Mouse (Mus musculus) left cerebral cortex, adult 9 months (tissue): ENCODE measurements around the gene Lrrc1.

Experiments used
- DNase-seq, 2 experiments: peaks; one replicate each; pipeline ENCODE4 v3.0.0; 2022; ENCODE audit warnings: low spot score in 2 of 2

Gene Lrrc1

GRCm38 (mm10) chr9:77502548-77503438, 41.9 kb downstream of the Lrrc1 start:
- peak in 1 of 2 experiments; percentile 26 for DNase-seq

- DNase-seq: no peak
These were observed 42.5 kb downstream of the Lrrc1 start for GRCm38 (mm10) chr9:77502171-77502547.

GRCm38 (mm10) chr9:77499084-77499483, 45.6 kb downstream of the Lrrc1 start:
- DNase-seq: no peak

GRCm38 (mm10) chr9:77498406-77498805, 46.3 kb downstream of the Lrrc1 start:
- no peak for DNase-seq

GRCm38 (mm10) chr9:77497173-77497572, 47.5 kb downstream of the Lrrc1 start:
- DNase-seq: no peak

GRCm38 (mm10) chr9:77496540-77497062, 48.1 kb downstream of the Lrrc1 start:
- no peak for DNase-seq

- DNase-seq: no peak
These were observed 50.4 kb downstream of the Lrrc1 start for GRCm38 (mm10) chr9:77494307-77494706.

- DNase-seq: no peak
These were observed 56.1 kb downstream of the Lrrc1 start for GRCm38 (mm10) chr9:77488611-77489010.

- DNase-seq: no peak
These were observed 57.2 kb downstream of the Lrrc1 start for GRCm38 (mm10) chr9:77487427-77487826.

- DNase-seq: no peak
These were observed 58.8 kb downstream of the Lrrc1 start for GRCm38 (mm10) chr9:77485915-77486314.

- no peak for DNase-seq
These were observed 59.9 kb downstream of the Lrrc1 start for GRCm38 (mm10) chr9:77484751-77485150.

- DNase-seq: no peak
These were observed 61.1 kb downstream of the Lrrc1 start for GRCm38 (mm10) chr9:77483559-77483958.

GRCm38 (mm10) chr9:77482281-77482680, 62.4 kb downstream of the Lrrc1 start:
- DNase-seq: no peak

- DNase-seq: no peak
These were observed 63.3 kb downstream of the Lrrc1 start for GRCm38 (mm10) chr9:77481380-77481779.

- peak; percentile 33 to 45 for DNase-seq
These were observed 63.9 kb downstream of the Lrrc1 start for GRCm38 (mm10) chr9:77480574-77481319.

- DNase-seq: no peak
These were observed 64.7 kb downstream of the Lrrc1 start for GRCm38 (mm10) chr9:77480001-77480400.

GRCm38 (mm10) chr9:77478166-77478920, 66.3 kb downstream of the Lrrc1 start:
- DNase-seq: no peak

- no peak for DNase-seq
These were observed 70.1 kb downstream of the Lrrc1 start for GRCm38 (mm10) chr9:77474535-77474934.

GRCm38 (mm10) chr9:77472557-77472956, 72.1 kb downstream of the Lrrc1 start:
- DNase-seq: no peak

GRCm38 (mm10) chr9:77471646-77472220, 72.9 kb downstream of the Lrrc1 start:
- no peak for DNase-seq

- peak in 1 of 2 experiments; percentile 73 for DNase-seq
These were observed 74.7 kb downstream of the Lrrc1 start for GRCm38 (mm10) chr9:77469791-77470607.
